ENCODE assay signal across 8 mouse cellular contexts in the genomic region with DNA sequence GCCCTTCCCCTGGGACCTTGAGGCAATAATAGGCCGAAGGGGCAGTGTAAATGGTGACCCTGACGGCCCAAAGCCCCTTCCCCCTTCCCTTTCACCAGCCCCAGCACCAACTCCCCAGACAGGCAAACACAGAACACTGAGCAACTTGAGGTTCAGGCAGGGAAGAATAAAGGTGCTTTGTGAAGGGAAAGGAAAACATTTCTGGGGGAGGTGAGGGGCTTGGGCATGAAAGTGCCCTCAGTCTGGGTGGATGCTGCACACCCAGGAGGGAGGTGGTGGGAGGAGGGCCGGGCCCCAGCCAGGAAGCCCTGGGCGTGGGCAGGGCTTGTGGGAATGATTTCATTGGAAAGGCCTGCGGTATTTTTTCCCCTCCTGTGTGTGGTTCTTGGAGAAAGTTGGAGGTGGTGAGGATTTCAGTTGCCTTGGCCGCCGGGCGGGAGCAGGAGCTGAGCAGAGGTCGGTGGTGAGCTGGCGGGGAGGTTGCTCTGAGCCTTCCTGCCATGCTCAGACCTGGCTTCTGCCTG. TPM values are rescaled to one million over a fixed set of nuclear protein-coding genes. Genes with fewer than 3 reads are reported as not detected.
A peak's percentile ranks its signal among the peaks of the same experiment; 100 is the strongest.
DNase-seq lines count a peak whose midpoint lies in the region; TF ChIP-seq lines count a peak whose summit lies in the region.

No protein-coding gene starts in this region.

- peak overlapping the region; percentile 49 for H3K27ac ChIP-seq in layer of hippocampus, adult 2 months

- no peak overlapping the region for H3K4me3 ChIP-seq in layer of hippocampus, adult 2 months

- intact Hi-C loops in left cerebral cortex, postnatal 36 days (cut with DNase I), result no loop called here

- no peak for TF ChIP-seq CTCF in layer of hippocampus, adult 2 months (conservative IDR thresholded peaks at IDR 0.05)

- DNase-seq in layer of hippocampus, adult 2 months (ENCODE audit: low spot score in 2 of 2), result no peak
- no peak for DNase-seq in layer of hippocampus, postnatal 36 days
- DNase-seq in brain, adult 2 months (ENCODE audit: low read depth, low spot score), result peak; percentile 49
- DNase-seq in heart, adult 11 months, result peak; percentile 95
- peak; percentile 34 to 48 for DNase-seq in left cerebral cortex, postnatal 36 days (ENCODE audit: low spot score in 2 of 2)
- DNase-seq in cerebellum, adult 9-11 months, result no peak
- DNase-seq in adrenal gland, adult 2 months, result no peak
- no peak for DNase-seq in kidney, adult 9 months

RNA-seq across cellular contexts. Expression of a gene that starts 43.6 kb away (rescaled TPM):
- 100 to 1,000 TPM; 103 to 107 TPM for total RNA-seq in layer of hippocampus, adult 2 months (2021)
- 100 to 1,000 TPM; 103 to 108 TPM for total RNA-seq in layer of hippocampus, postnatal 36 days (2021)
- 100 to 1,000 TPM; 103 to 107 TPM for total RNA-seq in left cerebral cortex, postnatal 36 days (2021)
- 100 to 1,000 TPM; 110 to 115 TPM for total RNA-seq in adrenal gland, adult 2 months (2021)
- polyA plus RNA-seq in adrenal gland, adult 2 months (2012; rRNA removed), result 33.0 and 37.1 TPM in 2 replicates

Comparison
In these comparisons a context has a peak if more than half of its experiments do, and no peak if none do; other contexts are left out.
1. DNase-seq: peak in brain, adult 2 months (single experiment), heart, adult 11 months (single experiment) and left cerebral cortex, postnatal 36 days (2 of 2); none in layer of hippocampus, adult 2 months (0 of 2), layer of hippocampus, postnatal 36 days (0 of 2), cerebellum, adult 9-11 months (single experiment), adrenal gland, adult 2 months (single experiment) and kidney, adult 9 months (single experiment).